Mouse (Mus musculus) ES-E14 (cell line): Measurements from ENCODE around the gene Wdfy2.

ENCODE experiments used
- CHD2 ChIP-seq: IDR thresholded peaks from 2 replicates; pipeline ENCODE4 v1.6.1; 2014; ENCODE audit warnings: mild to moderate bottlenecking, low read depth, low read length, inconsistent platforms
- HCFC1 ChIP-seq: IDR thresholded peaks from 2 replicates; pipeline ENCODE4 v1.6.1; 2012; ENCODE audit warnings: low read length, inconsistent platforms, borderline replicate concordance; ENCODE audit not compliant: insufficient read depth
- MAFK ChIP-seq: IDR thresholded peaks from 2 replicates; pipeline ENCODE4 v1.6.1; 2014; ENCODE audit warnings: mild to moderate bottlenecking, low read depth, low read length, inconsistent platforms; ENCODE audit not compliant: insufficient read depth
- ZC3H11A ChIP-seq: IDR thresholded peaks from 2 replicates; pipeline ENCODE4 v1.6.1; 2012; ENCODE audit warnings: low read depth, mild to moderate bottlenecking, inconsistent platforms, low read length, borderline replicate concordance
- ZNF384 ChIP-seq: IDR thresholded peaks from 2 replicates; pipeline ENCODE4 v1.6.1; 2012; ENCODE audit warnings: low read depth, low read length, inconsistent platforms

- TF ChIP-seq CHD2 (no peak), MAFK (no peak), HCFC1 (no peak), ZC3H11A (no peak), ZNF384 (no peak)
Observed at GRCm38 (mm10) chr14:62858311-62858710, 20.8 kb downstream of the Wdfy2 start.
